Comparison of ENCODE assay signal across 19 mouse cellular contexts in genomic region chr10:14199332-14199731, GRCm38 (mm10).
"Had no signal": no experiment of that assay in that cellular context is flagged by ENCODE, and none has a peak within 500 bp of the region (broad histone marks: within the 10 kb centered on the region; RNA-seq: fewer than 3 reads in every experiment).

No protein-coding gene starts in this region.

- H3K4me3 ChIP-seq: left cerebral cortex, adult 2 months; liver, embryonic 13.5 days; midbrain, embryonic 15.5 days; neural tube, embryonic 12.5 days; neural tube, embryonic 15.5 days; stomach, embryonic 15.5 days had no signal

- H3K4me2 ChIP-seq: liver, embryonic 13.5 days; midbrain, embryonic 11.5 days; midbrain, embryonic 15.5 days; neural tube, embryonic 12.5 days; neural tube, embryonic 15.5 days; stomach, embryonic 15.5 days had no signal

- H3K9ac ChIP-seq: liver, embryonic 13.5 days; midbrain, embryonic 15.5 days; neural tube, embryonic 12.5 days; neural tube, embryonic 15.5 days; stomach, embryonic 15.5 days had no signal

- H3K27ac ChIP-seq: liver, embryonic 13.5 days; midbrain, embryonic 15.5 days; neural tube, embryonic 12.5 days; neural tube, embryonic 15.5 days; stomach, embryonic 15.5 days had no signal

- H3K36me3 ChIP-seq: liver, embryonic 13.5 days; midbrain, embryonic 15.5 days; neural tube, embryonic 12.5 days; neural tube, embryonic 15.5 days; stomach, embryonic 15.5 days had no signal

- H3K27me3 ChIP-seq: liver, embryonic 13.5 days; midbrain, embryonic 15.5 days; neural tube, embryonic 12.5 days; neural tube, embryonic 15.5 days; stomach, embryonic 15.5 days had no signal

- H3K4me1 ChIP-seq: liver, embryonic 13.5 days; stomach, embryonic 15.5 days had no signal

- ATAC-seq: midbrain, embryonic 15.5 days had no signal

- H3K9me3 ChIP-seq: liver, embryonic 13.5 days; midbrain, embryonic 15.5 days; neural tube, embryonic 12.5 days; neural tube, embryonic 15.5 days; stomach, embryonic 15.5 days had no signal

- DNase-seq: kidney, adult 9 months; kidney, postnatal 14 days; kidney, postnatal 4 days; layer of hippocampus, adult 9-11 months; layer of hippocampus, postnatal 36 days; liver, embryonic 13.5 days; lung, adult 2 months; lung, postnatal 14 days; lung, postnatal 4 days; right cerebral cortex, adult 18-20 months; right cerebral cortex, postnatal 14 days; right cerebral cortex, postnatal 4 days; thymus, postnatal 25 days had no signal
